Mouse (Mus musculus): ENCODE measurements around the gene Tmem120a.

Tmem120a gene

DNA sequence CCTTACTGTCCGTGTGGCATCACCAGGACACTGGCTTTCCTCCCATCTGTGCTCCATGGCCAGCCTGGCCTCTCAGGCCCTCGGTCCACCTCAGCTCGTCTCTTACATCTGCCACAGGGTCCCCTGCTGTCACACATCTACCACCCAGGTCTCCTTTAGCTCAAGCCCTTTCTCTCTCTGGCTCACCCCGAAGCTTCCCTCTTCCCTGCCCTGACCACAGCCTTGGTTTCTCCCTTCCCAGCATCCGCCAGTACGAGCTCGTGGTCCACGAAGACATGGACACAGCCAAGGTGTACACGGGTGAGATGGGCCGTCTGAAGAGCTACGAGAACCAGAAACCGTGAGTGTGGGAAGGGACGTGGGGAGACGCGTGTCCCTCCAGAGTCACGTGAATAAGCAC, 12.9 kb downstream of the Tmem120a start:
- DNase-seq, result no peak

DNA sequence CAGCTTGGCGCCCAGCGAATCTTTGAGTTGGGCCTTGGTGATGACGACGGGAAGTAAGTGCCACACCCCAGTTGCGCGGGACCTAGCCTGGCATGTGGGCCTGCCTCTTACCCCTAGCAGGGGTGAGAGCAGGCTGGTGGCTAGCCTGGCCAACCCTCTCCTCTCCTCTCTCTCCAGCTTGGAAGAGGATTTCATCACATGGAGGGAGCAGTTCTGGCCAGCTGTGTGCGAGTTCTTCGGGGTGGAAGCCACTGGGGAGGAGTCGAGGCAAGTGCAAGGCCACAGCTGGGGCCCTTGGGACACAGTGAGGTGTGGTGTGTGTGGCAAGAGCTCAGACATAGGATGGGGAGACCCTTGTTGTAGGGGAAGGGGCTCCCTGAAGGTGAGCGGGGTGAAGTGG, 13.3 kb downstream of the Tmem120a start:
- no peak for DNase-seq

DNA sequence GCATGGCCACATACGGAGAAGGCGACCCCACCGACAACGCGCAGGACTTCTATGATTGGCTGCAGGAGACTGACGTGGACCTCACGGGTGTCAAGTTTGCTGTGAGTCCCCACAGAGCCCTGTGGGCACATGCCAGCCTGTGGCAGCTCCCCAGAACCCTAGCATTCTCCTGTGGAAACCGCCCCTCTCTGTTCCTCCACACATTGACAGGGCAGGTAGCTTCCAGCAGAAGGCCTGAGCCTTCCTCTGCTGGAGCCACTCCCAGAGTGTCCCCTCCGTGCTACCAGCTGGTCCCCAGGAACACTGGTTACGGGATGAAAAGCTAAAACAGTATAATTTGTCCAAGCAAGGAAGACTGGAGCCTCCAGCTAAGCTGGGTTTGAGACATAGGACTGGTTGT, 14.0 kb downstream of the Tmem120a start:
- DNase-seq, result no peak

DNA sequence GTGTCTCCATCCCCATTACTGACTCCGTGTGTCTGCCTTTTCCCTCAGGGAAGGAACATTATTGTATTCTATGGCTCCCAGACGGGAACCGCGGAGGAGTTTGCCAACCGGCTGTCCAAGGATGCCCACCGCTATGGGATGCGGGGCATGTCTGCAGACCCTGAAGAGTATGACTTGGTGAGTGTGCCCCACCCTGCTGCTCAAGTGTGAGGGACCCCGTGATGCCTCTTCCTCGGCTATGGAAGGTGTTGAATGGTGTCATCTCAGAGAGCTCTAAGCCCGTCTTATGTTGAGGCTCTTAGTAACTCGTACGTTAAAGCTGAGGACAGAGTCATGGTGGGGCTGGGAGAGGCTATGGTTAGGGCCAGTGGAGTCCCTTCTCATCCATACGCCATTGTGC, 14.9 kb downstream of the Tmem120a start:
- no peak for DNase-seq

DNA sequence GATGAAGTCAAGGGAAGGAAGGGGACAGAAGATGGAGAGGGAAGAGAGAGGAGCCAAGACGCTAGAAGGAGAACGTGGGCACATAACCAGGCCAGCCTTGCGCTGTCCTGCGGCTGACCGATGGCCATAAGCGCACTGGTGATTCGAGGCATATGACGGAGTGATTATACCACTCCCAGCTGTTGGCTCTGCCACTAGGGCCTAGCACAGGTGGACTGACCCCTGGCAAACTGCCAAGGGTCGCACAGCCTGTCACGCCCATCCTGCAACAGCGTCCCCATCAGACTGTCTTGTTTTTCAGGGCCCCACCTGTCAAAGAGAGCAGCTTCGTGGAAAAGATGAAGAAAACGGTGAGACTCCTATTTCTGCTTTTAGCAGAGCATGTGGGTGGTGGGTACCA, 15.9 kb downstream of the Tmem120a start:
- DNase-seq, result no peak

DNA sequence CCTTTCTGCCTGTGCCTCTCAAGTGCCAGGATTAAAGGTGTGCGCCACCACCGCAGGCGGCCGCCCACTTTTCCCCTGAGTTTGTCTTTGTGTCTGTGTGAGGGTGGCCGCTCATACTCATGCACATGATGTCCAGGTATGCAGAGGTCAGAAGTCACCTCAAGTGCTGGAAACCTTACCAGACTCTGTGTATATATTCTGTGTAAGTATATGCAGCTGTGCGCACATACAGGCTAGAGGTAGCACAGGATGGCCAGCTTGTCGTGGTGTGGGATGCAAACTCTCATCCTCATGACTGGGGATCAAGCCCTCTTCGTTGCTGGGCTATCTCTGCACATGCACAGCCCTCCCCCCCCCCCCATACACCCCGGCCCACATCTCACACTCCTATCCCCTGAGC, 16.4 kb downstream of the Tmem120a start:
- DNase-seq, result no peak

DNA sequence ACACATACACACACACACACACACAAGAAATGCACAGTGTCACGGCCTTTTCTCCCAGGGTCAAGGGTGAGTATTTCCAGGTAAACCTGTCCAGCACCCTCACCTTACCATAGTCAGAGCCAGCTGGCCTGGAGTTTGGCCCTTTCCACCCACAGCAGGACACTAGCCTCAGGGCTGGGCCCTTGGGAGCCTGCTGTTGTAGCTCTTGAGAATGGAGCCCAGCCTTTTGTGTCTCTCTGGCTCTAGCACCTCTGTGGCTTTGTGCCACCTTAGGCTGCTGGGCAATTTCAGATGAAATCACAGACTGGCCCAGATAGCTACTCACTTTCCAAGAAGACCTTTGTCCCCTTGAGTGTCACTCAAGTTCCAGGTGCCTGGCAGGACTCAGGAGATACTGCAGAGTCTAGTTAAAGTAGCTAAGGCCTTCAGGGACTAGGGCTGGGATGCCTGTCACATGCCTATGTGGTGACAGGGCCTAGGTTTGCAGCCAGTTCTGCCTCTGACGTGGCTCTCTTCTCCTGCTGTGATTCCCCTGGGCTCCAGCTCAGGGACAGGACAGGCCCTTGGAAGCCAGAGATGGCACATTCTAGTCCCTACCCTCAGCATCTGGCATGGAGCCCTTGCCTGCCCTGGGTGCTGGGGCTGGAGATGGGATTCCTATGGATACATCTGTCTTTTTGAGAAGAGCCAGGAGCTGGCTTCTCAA, 17.5 kb downstream of the Tmem120a start:
- peak; percentile 62 for DNase-seq

DNA sequence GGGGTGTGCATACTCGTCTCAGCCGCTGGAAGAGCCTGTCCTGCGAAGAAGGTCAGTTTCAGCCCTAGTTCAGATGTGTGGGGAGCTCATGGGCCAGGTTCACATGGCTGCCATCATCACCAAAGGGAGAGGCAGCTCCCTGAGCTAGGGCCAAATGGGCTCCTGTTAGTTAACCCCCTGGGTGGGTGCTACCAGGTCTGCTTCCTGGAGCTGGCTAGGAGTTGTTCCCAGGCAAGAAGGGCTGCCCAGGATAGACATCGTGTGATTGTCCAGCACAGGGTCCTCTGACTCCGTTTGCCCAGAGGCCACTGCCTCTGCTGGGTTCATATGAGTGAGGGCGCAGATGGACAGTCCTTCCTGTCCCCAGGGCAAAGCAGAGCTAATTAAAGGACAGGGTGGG, 18.3 kb downstream of the Tmem120a start:
- no peak for DNase-seq

DNA sequence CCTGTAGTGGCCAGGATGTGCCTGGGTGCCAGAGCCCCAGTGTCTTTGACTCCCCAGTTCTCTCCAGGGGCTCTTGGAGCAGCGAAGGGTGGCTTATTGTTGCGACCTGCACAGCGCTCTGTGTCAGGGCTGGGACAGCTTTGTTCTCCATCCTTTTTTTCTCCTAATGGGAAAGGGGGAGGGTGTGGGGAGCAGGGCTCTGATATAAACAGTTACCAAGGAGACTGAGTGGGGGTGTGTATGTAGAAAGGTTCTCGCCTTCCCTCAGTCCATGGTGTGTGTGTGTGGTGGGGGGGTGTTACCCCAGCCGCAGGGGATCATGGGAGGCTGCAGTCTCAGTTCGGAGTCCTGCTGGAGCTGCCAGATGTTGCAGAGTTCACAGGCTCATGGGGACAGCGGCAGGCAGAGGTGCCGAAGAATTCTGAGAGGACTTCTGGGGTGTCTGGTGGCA, 18.8 kb downstream of the Tmem120a start:
- DNase-seq, result no peak

DNA sequence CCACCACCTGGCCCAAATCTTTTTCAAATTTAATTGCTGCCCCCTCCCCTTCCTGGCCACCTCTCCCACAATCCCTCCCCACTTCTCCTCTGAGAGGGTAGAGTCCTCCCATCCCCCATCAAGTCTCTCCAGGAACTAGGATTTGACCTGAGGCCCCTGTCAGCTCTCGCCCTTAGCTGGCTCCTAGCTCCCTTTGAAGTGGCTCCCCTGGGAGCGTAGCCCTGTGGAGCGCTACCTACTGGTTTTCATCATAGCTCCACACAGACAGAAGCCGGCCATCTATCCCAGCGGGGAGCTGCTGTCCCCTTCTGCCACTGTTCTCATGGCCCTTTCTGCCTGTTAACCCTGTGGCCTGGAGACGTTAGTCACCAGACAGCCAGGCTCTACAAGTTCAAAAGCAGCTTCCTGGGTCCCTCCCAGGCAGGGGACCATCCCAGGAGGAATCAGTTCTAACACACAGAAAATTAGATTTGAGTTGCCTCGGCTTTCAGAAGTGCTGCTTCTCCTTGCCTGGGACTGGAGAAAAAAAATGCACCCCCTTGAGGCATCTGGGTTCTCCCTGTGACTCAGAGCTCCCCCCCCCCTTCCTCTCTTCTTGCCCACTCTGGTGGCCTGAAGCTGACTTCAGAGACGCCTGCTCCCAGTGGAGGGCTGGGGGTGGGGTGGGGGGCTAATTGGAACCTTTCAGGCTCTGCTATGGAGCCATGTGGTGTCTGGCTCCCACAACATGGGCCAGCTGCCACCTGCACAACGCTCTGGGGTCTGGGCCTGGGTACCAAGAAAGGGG, 19.5 kb downstream of the Tmem120a start:
- no peak for DNase-seq

DNA sequence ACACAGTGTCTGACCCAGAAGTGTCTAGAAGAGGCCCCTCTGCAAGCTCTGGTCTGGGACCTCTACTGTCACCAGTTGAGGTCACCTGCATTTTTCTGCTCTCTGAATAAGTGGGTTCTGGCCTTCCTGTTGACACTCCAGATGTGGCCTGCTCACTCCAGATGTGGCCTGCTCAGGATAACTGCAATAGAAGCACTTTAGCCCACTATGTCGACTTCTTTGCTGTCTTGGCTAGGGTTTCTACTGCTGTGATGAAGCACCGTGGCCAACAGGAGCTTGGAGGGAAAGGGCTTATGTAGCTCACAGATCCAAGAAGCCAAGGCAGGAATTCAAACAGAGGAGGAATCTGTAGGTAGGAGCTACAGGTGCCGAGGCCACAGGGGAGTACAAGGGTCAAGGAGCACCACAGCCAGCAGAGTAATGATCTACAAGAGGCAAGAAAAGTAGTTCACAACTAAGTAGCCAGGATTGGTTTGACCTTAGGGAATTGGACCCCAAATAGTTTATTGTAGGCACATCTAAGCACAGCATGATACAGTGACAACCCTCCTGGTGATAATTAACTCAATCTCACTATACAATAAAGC, 21.0 kb downstream of the Tmem120a start:
- peak; percentile 78 for DNase-seq

DNA sequence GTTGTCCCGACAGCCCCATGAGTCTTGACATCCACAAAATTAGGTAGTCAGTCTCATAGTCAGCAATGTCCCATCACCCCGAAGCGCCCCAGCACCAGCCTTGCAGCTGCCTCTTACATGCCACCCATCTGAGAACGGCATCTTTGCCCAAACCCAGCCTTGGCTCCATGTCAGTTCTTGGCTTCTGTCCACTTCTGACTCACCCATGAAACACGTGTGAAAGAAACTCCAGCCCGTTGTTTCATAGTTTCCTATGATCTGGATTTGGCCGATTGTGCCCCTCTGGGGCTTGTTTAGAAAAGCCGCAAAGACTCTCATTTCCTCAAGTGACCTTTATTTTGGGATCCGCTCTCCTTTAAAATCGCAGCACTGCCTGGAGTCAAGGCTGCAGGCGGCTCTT, 22.1 kb downstream of the Tmem120a start:
- DNase-seq, result peak; percentile 59

DNA sequence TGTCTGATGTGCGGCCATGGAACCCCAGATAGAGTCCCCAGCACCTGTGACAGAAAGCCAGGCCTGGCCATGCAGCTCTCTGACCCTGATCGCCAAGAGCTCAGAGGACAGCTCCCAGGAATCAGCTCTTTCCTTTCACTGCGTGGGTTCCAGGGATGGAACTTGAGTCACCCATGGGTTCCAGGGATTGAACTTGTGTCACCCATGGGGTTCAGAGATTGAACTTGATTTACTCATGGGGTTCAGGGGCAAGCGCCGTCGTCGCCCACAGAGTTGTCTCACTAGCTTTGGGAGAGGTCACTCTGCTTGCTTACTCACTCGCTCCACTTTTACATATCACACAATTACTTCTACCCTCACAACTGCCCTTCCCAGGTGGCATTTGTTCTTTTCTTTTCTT, 23.2 kb downstream of the Tmem120a start:
- no peak for DNase-seq

DNA sequence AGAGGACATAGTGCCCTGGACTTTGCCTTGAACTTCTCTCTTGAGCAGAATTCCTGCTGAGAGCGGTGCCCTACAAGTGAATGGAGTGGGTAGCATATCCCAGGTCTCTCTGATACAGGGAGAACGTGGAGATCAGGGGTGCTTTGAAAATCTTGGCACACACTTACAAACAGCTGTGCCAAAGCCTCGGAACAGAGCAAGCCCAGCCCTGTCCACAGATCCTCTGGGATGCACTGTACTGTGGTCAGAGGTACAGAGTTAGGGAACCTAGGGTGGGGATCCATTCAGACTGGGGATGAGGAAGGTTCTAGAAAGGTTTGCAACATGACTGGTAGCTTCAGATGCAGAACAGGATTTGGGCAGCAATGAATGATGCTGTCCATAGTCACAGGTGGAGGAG, 24.1 kb downstream of the Tmem120a start:
- peak; percentile 39 for DNase-seq

DNA sequence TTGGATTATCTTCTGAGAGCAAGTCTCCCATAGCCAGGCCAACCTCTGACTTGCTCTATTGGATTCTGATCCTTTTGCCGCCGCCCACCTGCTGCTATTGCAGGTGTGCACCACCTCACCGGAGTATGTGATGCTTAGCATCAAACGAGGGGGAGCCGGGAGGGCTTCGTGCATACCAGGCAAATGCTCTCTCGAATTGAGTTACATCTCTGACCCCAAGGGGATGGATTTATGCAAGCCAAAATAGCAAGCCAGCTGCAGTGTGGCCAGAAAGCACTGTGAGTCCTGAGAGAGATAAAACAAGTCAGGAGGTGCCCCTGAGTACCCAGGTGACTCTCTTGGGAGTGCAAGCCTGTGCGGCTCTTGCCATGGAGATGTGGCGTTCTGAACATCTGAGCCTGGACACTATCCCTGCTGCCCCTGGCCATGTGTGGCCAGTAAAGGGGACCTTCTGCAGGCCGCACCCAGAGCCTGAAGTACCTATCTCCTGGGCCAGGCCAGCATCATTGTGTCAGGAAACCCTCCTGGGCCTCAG, 24.6 kb downstream of the Tmem120a start:
- DNase-seq, result no peak

DNA sequence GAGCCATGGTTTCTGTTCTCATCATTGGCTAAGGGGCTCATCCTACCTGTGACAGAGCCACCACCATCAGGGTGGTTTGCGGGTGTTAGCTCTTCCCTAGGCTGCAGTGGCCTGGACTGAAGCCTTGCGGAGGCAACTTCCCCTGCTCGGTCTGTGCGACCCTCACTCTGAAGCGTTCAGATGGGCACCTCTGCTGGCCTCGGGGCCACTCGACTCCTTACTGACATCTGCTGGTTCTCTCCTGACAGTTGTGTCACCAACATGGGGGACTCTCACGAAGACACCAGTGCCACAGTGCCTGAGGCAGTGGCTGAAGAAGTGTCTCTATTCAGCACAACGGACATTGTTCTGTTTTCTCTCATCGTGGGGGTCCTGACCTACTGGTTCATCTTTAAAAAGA, 28.6 kb downstream of the Tmem120a start:
- no peak for DNase-seq

DNA sequence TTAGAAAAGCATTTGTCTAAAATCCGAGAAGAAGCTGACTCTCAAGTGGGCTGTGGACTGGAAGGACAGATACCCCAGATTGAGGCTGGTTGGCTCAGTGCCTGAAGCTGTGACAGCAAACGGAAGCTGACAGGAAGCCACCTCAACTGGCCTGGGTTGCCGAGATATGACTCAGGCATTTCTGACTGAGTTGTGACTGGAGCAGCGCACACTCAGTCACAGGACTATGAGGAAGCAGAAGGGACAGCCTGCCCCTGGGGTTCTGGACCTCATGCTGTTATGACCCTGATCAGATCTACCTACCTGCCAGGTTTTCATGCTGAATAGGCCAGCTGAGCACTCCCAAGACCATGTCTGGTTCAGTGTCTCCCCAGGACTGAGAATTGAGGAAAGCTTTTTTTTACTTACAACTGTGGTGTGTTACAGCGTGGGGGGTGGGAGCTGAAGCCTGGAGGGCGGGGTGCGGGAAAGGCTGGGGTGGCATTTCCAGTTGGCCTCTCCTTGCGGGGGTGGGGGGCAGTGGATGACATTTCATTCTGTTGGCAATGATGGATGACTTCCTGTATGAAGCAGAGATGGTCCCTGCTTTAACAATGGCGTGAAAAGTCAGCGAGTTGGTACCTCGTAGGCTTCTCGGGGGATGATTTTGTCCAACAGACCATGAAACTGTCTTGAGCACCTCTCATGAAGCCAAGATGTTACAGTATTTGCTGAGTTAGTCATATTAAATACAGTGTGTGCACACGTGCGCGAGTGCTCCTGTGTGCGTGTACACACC, 30.6 kb downstream of the Tmem120a start:
- peak; percentile 82 for DNase-seq

DNA sequence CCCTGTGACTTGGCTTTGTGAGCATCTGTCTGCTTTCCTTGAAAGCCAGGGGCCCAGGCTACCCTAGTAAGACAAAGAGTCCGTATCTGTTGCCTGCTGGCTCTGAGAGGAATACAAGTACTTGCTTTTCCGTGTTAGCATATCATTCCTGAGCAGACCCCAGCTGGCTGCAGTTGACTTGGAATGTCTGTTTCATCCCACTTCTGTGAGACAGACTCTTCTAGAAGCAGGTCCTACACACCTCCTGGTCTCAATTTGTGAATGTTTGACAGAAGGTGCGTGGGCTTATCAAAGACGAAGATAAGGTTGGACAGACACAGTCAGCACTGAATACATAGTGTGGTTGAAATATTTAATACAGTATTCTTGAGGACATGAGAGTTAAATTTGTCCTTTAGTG, 31.4 kb downstream of the Tmem120a start:
- DNase-seq, result no peak

DNA sequence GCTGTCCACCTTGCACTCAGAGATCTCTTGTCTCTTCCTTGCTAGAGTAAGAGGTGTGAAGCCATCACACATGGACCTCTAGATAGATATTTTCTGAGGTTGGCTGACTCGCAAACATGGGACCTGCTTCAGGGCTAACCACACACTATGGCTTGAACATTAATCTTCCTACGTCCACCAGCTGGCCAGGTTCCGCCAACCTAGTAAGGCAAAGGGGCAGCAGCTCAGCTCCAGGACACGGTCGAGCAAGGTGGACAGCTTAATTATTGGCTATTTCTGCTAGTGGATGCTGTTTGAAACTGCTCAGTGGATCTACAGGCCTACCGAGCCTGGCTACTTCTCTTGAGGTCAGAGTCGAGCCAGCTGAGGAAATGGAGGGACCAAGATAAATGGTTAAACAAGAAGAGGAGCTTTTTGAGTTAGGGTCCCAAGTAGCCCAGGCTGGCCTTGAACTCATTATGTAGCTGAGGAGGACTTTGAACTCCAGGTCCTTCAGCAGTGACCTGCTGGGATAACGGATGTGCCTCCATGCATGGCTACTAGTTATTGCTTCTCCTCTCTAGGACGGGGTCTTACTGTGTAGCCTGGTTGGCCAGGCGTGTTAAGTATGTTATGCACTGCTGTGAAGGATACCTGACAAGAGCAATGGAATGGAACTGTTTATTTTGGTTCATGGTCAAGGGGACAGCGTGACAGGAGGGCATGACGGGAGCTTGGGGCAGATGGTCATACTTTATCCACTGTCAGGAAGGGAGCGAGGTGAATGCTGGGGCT, 32.5 kb downstream of the Tmem120a start:
- DNase-seq, result peak; percentile 91

DNA sequence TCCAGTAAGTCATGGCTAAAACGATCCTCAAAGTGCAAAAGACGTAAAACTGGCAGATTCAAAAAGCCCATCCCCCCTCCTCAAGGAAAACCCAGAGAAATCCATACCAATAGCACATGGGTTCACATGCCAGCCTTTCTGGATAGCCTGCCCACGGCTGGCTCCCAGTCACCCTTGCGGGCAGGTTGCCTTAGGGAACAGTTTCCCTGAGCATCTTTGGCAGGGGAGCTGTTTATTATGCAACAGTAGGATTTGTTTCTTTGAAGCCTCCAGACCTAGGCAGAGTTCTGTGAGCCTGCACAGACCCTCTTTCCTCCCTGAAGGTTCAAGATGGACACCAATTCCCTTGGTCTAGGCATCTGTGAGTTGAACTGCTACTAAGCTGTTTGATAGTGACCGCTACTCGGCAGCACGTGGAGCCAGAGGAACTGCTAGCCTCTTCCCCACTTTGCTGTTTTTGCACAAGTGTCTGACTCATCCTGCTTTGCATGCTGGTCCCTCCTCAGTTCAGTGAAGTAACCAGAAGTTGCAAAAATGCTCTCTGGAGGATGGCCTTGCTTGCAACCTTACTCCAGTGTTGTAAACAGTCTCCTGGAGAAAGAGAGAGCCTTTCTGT, 33.5 kb downstream of the Tmem120a start:
- peak; percentile 41 for DNase-seq

DNA sequence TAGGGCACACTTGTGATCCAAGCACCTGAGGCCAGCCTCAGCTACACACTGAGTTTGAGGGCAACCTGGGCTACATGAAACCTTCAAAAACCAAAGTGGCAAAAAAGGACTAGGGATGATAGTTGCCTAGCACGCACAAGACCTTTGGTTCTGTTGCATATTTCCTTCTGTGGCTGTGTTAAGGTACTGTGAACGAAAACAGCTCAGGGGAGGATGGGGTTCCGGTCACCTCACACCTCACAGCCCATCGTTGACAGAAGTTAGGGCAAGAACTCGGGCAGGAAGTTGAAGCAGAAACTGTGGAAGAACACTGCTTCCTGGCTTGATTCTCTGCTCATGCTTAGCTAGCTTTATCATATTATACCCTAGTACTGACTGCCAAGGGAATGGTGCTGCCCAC, 34.5 kb downstream of the Tmem120a start:
- DNase-seq, result no peak

DNA sequence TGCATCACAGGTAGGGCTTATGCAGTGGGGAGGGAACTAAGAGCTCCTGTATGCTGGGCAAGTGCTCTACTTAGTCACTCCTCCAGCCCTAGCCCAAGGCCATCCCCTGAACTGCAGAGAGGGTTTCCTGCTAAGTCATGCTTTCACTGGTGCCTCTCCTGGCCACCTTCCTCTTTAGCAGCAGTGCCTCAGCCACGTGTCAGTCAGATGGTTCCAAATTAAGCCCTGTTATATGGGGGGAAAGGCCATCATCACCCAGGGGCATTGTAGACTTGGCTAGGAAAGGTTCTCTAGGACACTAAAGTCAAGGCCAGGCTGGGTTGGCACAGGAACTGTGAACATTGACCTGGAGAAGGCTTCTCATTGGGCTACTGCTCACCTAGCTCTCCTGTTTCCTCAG, 36.4 kb downstream of the Tmem120a start:
- DNase-seq, result peak; percentile 97
